Mouse (Mus musculus) adrenal gland, postnatal 36 days (tissue): ENCODE measurements at regions not wholly inside any gene's neighbourhood (a gene's known extent, or its start where the extent isn't known, plus 50 kb on each side); places are given as distances from the start of the nearest gene placed in this dataset.
"Not testable (repeated sequence)": the region's sequence is repeated elsewhere in the genome, so short reads cannot be mapped to it uniquely, and the experiment has no call there.

ENCODE experiments used
- DNase-seq, 2 experiments: peaks; one replicate each; pipeline ENCODE4 v3.0.0; 2021; ENCODE audit warnings: mixed read lengths in 1 of 2

- DNase-seq, result no peak
Observed at GRCm38 (mm10) chr3:118194754-118195153, 326.0 kb upstream of the Snx7 start.

GRCm38 (mm10) chr3:118189382-118189781, 320.6 kb upstream of the Snx7 start:
- DNase-seq, result no peak

- no peak for DNase-seq
Observed at GRCm38 (mm10) chr3:118177446-118177845, 308.7 kb upstream of the Snx7 start.

GRCm38 (mm10) chr3:118162916-118163315, 294.2 kb upstream of the Snx7 start:
- no peak for DNase-seq

- DNase-seq, result no peak
Observed at GRCm38 (mm10) chr3:118144788-118145187, 276.1 kb upstream of the Snx7 start.

GRCm38 (mm10) chr3:118141731-118142130, 273.0 kb upstream of the Snx7 start:
- DNase-seq, result no peak

GRCm38 (mm10) chr3:118140108-118140507, 271.4 kb upstream of the Snx7 start:
- no peak for DNase-seq

GRCm38 (mm10) chr3:118128349-118128748, 259.6 kb upstream of the Snx7 start:
- not testable (repeated sequence) for DNase-seq

GRCm38 (mm10) chr3:118102635-118103034, 233.9 kb upstream of the Snx7 start:
- DNase-seq, result no peak

- DNase-seq, result no peak
Observed at GRCm38 (mm10) chr3:118084508-118084907, 215.8 kb upstream of the Snx7 start.

- DNase-seq, result no peak
Observed at GRCm38 (mm10) chr3:118072363-118072762, 203.6 kb upstream of the Snx7 start.

- DNase-seq, result peak; percentile 68 to 69
Observed at GRCm38 (mm10) chr3:118070129-118070528, 201.4 kb upstream of the Snx7 start.

- no peak for DNase-seq
Observed at GRCm38 (mm10) chr3:118063679-118064078, 194.9 kb upstream of the Snx7 start.

GRCm38 (mm10) chr3:118062569-118062968, 193.8 kb upstream of the Snx7 start:
- no peak for DNase-seq

- no peak for DNase-seq
Observed at GRCm38 (mm10) chr3:118047016-118047415, 178.3 kb upstream of the Snx7 start.

GRCm38 (mm10) chr3:118046536-118046935, 177.8 kb upstream of the Snx7 start:
- DNase-seq, result no peak

GRCm38 (mm10) chr3:118036501-118036900, 167.8 kb upstream of the Snx7 start:
- no peak for DNase-seq

- DNase-seq, result no peak
Observed at GRCm38 (mm10) chr3:117995401-117995800, 126.7 kb upstream of the Snx7 start.

- no peak for DNase-seq
Observed at GRCm38 (mm10) chr3:117994110-117994509, 125.4 kb upstream of the Snx7 start.

- DNase-seq, result no peak
Observed at GRCm38 (mm10) chr3:117990561-117990960, 121.8 kb upstream of the Snx7 start.

GRCm38 (mm10) chr3:117988443-117988842, 119.7 kb upstream of the Snx7 start:
- DNase-seq, result no peak

GRCm38 (mm10) chr3:117975638-117976037, 106.9 kb upstream of the Snx7 start:
- DNase-seq, result no peak

GRCm38 (mm10) chr3:117968805-117969204, 100.1 kb upstream of the Snx7 start:
- no peak for DNase-seq

- peak; percentile 32 to 57 for DNase-seq
Observed at GRCm38 (mm10) chr3:117938426-117938825, 69.7 kb upstream of the Snx7 start.

GRCm38 (mm10) chr3:117927527-117927926, 58.8 kb upstream of the Snx7 start:
- DNase-seq, result no peak
